Mouse (Mus musculus) embryonic facial prominence, embryonic 15.5 days (tissue): Measurements from ENCODE around the gene Tspan5. TPM values are rescaled to one million over a fixed set of nuclear protein-coding genes. Genes with fewer than 3 reads are reported as not detected.

ENCODE experiments used
- ATAC-seq: fragments of 200-750 bp; cut with Nextera tagmentation; 2 replicates; pipeline ENCODE4 v1.8.0; 2017; ENCODE audit warnings: low read depth, moderate TSS enrichment; ENCODE audit not compliant: insufficient number of reproducible peaks, low FRiP score, low TSS enrichment
- H3K27ac ChIP-seq: fragments of 300-500 bp; sonication (generic); replicated peaks from 2 replicates; pipeline ENCODE4 v1.5.1; 2015; ENCODE audit warnings: mild to moderate bottlenecking, inconsistent platforms
- H3K27me3 ChIP-seq: fragments of 300-500 bp; sonication (generic); 2 replicates; pipeline ENCODE4 v1.6.1; 2015; ENCODE audit warnings: inconsistent platforms
- H3K36me3 ChIP-seq: fragments of 300-500 bp; sonication (generic); 2 replicates; pipeline ENCODE4 v1.6.1; 2015; ENCODE audit warnings: mild to moderate bottlenecking, inconsistent platforms
- H3K4me1 ChIP-seq: fragments of 300-500 bp; sonication (generic); 2 replicates; pipeline ENCODE4 v1.6.1; 2015; ENCODE audit warnings: inconsistent platforms
- H3K4me2 ChIP-seq: fragments of 300-500 bp; sonication (generic); replicated peaks from 2 replicates; pipeline ENCODE4 v1.6.1; 2015; ENCODE audit warnings: mild to moderate bottlenecking, inconsistent platforms
- H3K4me3 ChIP-seq: fragments of 300-500 bp; sonication (generic); replicated peaks from 2 replicates; pipeline ENCODE4 v1.5.1; 2015; ENCODE audit warnings: mild to moderate bottlenecking, inconsistent platforms
- H3K9ac ChIP-seq: fragments of 300-500 bp; sonication (generic); 2 replicates; pipeline ENCODE4 v1.6.1; 2015; ENCODE audit warnings: inconsistent platforms
- H3K9me3 ChIP-seq: fragments of 300-500 bp; sonication (generic); replicated peaks from 2 replicates; pipeline ENCODE4 v1.6.1; 2016; ENCODE audit warnings: inconsistent platforms
- WGBS: fragments of 180-500 bp; shearing (Covaris S2); methylation state at CpG from one replicate; pipeline ENCODE4 v1.1.7; 2015; 5-methylcytosine and 5-hydroxymethylcytosine counted together
- polyA plus RNA-seq: library from polyadenylated mRNA; unstranded; fragments of >200 nt; fragmentation: Nextera tagmentation; extraction: Ambion mirVana; gene quantifications from 2 replicates; pipeline ENCODE4 v1.2.1, GENCODE M21; 2015

Tspan5 gene
- polyA plus RNA-seq, 1 experiment from 2014 or later, result 42.7 TPM

- H3K4me2 ChIP-seq, result no peak overlapping the region
- no peaks in the 10 kb centered on the region for H3K9me3 ChIP-seq
- no peak overlapping the region for H3K27ac ChIP-seq
- ATAC-seq, result no peak
- H3K27me3 ChIP-seq, result no peaks in the 10 kb centered on the region
- H3K36me3 ChIP-seq, result no peaks in the 10 kb centered on the region
- no peak overlapping the region for H3K4me3 ChIP-seq
- no peak overlapping the region for H3K9ac ChIP-seq
- peaks cover 33% of the 10 kb centered on the region for H3K4me1 ChIP-seq
- WGBS, result 93% methylated on average over 2 of the region's 2 CpGs
These were observed 15.3 kb downstream of the Tspan5 start for GRCm38 (mm10) chr3:138757283-138757682.

- Histone ChIP-seq H3K36me3 (no peaks in the 10 kb centered on the region), H3K4me1 (peaks cover 26% of the 10 kb centered on the region), H3K27me3 (no peaks in the 10 kb centered on the region), H3K9me3 (no peaks in the 10 kb centered on the region), H3K4me2 (0 out of 2 replicates have a peak overlapping the region, but pooled peaks have one; percentile 6), H3K4me3 (no peak overlapping the region), H3K9ac (no peak overlapping the region), H3K27ac (peak overlapping the region; percentile 51; the same call in 1 of the 2 replicates)
- 42% methylated on average over 9 of the region's 9 CpGs for WGBS
- ATAC-seq, result no peak
These were observed 18.1 kb downstream of the Tspan5 start for GRCm38 (mm10) chr3:138759968-138760684.

- no peaks in the 10 kb centered on the region for H3K36me3 ChIP-seq
- H3K9ac ChIP-seq, result no peak overlapping the region
- H3K27ac ChIP-seq, result peak overlapping the region; percentile 55
- H3K9me3 ChIP-seq, result no peaks in the 10 kb centered on the region
- no peaks in the 10 kb centered on the region for H3K27me3 ChIP-seq
- H3K4me3 ChIP-seq, result no peak overlapping the region
- peaks cover 26% of the 10 kb centered on the region for H3K4me1 ChIP-seq
- WGBS, result 43% methylated on average over 11 of the region's 11 CpGs
- H3K4me2 ChIP-seq, result 0 out of 2 replicates have a peak overlapping the region, but pooled peaks have one; percentile 6
- ATAC-seq, result peak; percentile 67; the same call in 1 of the 2 replicates
These were observed 18.7 kb downstream of the Tspan5 start for GRCm38 (mm10) chr3:138760685-138761119.

- H3K4me1 ChIP-seq, result peaks cover 26% of the 10 kb centered on the region
- no peaks in the 10 kb centered on the region for H3K27me3 ChIP-seq
- no peak for ATAC-seq
- H3K9me3 ChIP-seq, result no peaks in the 10 kb centered on the region
- no peaks in the 10 kb centered on the region for H3K36me3 ChIP-seq
- no peak overlapping the region for H3K4me2 ChIP-seq
- H3K4me3 ChIP-seq, result no peak overlapping the region
- no peak overlapping the region for H3K9ac ChIP-seq
- 90% methylated on average over 13 of the region's 13 CpGs for WGBS
- peak overlapping the region; percentile 55 for H3K27ac ChIP-seq
These were observed 19.5 kb downstream of the Tspan5 start for GRCm38 (mm10) chr3:138761531-138761930.

DNA sequence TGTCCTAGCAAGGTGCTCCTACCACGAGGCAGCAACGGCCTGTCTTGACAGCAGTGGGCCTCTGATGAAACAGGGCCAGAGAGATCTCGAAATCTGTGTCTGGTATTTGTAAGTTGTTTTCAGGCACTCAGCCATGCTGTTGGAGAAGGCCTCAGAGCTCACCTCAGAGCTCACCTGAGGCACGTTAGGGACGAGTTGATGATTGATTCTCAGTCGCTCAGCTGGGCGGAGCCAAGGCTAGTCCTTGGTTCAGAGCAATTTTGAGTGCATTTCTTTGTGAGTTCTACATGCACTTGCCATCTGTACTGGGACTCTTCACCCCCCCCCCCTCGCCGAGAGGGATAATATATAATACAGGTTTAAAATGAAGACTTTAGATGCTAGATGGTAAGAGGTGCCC is 21.9 kb downstream of the Tspan5 start:
- Histone ChIP-seq H3K36me3 (no peaks in the 10 kb centered on the region), H3K4me1 (peaks cover 31% of the 10 kb centered on the region), H3K4me2 (no peak overlapping the region), H3K27me3 (no peaks in the 10 kb centered on the region), H3K9ac (no peak overlapping the region), H3K27ac (no peak overlapping the region), H3K4me3 (no peak overlapping the region), H3K9me3 (no peaks in the 10 kb centered on the region)
- 82% methylated on average over 9 of the region's 9 CpGs for WGBS
- ATAC-seq, result no peak

- no peak for ATAC-seq
- H3K4me2 ChIP-seq, result no peak overlapping the region
These were observed 22.8 kb downstream of the Tspan5 start for GRCm38 (mm10) chr3:138764782-138765181.

DNA sequence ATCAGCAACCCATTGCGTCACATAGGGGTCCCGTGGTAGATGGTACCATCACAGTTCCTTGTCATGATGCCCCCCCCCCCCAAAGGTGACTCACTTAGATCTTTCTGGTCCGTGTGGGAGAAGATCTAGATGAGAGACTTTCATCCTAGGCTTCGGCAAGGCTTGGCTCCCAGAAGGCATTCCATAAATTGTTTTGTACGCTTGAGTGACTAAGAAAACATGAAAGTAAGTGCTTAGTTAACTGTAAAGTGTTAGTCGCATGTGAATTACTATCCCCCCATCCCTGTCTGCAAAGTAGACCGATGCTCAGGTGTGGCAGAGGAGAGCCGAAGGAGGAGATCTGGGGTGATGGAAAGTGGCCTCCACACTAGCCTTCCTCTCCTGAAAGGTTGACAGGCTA is 25.0 kb downstream of the Tspan5 start:
- no peaks in the 10 kb centered on the region for H3K27me3 ChIP-seq
- peaks cover 21% of the 10 kb centered on the region for H3K4me1 ChIP-seq
- no peak overlapping the region for H3K4me2 ChIP-seq
- H3K4me3 ChIP-seq, result no peak overlapping the region
- H3K9ac ChIP-seq, result no peak overlapping the region
- no peaks in the 10 kb centered on the region for H3K36me3 ChIP-seq
- 66% methylated on average over 8 of the region's 8 CpGs for WGBS
- no peaks in the 10 kb centered on the region for H3K9me3 ChIP-seq
- H3K27ac ChIP-seq, result no peak overlapping the region
- no peak for ATAC-seq

More at GRCm38 (mm10) chr3:138764782-138765181, 22.8 kb downstream of the Tspan5 start:
- no peak overlapping the region for H3K9ac ChIP-seq
- H3K27ac ChIP-seq, result no peak overlapping the region
- H3K4me3 ChIP-seq, result no peak overlapping the region
- 56% methylated on average over 3 of the region's 3 CpGs for WGBS
- H3K27me3 ChIP-seq, result no peaks in the 10 kb centered on the region
- H3K36me3 ChIP-seq, result no peaks in the 10 kb centered on the region
- H3K9me3 ChIP-seq, result no peaks in the 10 kb centered on the region
- peaks cover 29% of the 10 kb centered on the region for H3K4me1 ChIP-seq

DNA sequence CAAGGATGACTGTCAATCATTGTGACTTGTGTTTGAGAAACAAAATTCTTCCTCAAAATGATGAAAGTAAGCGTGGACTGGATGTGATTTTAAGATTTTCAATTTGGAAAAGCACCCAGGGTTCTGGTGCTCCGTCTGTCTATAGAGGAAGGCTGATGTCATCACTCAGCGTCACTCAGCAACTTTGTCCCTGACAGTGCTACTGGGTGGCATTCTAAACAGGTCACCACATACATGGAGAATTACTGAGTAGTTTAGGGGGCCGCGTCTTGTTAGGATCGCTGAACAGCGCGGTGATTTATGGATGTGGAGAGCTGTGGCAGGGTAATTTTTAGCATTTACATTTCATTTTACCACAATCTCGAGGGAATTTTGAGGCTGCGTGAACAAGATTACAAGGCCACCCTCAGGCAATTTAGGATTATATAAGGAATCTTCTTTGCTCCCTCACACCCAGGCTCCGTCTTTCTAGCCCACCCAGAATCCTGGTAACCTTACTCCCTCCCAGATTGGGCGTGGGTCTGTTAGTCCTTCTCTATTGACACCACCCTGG is 26.6 kb downstream of the Tspan5 start:
- Histone ChIP-seq H3K9me3 (no peaks in the 10 kb centered on the region), H3K36me3 (no peaks in the 10 kb centered on the region), H3K27ac (no peak overlapping the region), H3K27me3 (no peaks in the 10 kb centered on the region), H3K9ac (no peak overlapping the region), H3K4me3 (no peak overlapping the region), H3K4me2 (no peak overlapping the region), H3K4me1 (peaks cover 24% of the 10 kb centered on the region)
- no peak for ATAC-seq
- 51% methylated on average over 12 of the region's 12 CpGs for WGBS

DNA sequence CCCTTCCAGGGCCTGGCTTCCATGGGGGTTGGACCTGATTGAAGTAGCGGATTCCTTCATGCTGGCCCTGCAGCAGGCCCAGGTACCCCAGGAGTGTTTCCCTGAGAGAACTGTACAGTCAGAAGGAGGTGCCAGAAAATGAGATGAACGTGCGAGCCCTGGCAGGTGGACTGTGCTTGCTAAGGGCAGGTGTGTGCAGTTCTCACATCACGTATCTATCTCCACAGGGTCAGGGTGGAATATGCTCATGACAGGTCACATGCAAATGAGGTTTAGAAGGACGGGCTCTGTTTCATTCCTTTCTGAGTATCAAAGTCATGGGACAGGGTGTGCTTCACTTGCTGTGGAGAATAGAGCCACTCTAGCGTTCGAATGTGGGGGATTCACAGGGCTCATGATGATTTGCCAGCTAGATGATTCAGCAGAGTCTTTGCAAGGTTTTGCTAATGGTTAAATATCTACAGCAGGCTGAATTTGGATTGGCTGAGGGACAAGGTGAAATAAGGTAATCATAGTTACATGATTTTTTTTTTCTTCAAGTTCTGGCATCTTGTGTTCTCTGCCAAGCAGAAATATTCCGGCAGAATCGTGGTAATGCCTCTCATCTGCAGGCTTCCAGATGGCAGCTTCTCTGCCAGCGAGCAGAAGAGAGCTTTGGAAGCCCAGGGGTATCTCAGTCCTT is 28.8 kb downstream of the Tspan5 start:
- Histone ChIP-seq H3K36me3 (no peaks in the 10 kb centered on the region), H3K27ac (no peak overlapping the region), H3K27me3 (no peaks in the 10 kb centered on the region), H3K4me1 (peaks cover 39% of the 10 kb centered on the region), H3K9ac (no peak overlapping the region), H3K9me3 (no peaks in the 10 kb centered on the region), H3K4me2 (no peak overlapping the region), H3K4me3 (no peak overlapping the region)
- no peak for ATAC-seq
- WGBS, result 73% methylated on average over 10 of the region's 10 CpGs

GRCm38 (mm10) chr3:138771549-138772333 is 29.7 kb downstream of the Tspan5 start:
- Histone ChIP-seq H3K4me2 (no peak overlapping the region), H3K27me3 (no peaks in the 10 kb centered on the region), H3K4me3 (no peak overlapping the region), H3K36me3 (no peaks in the 10 kb centered on the region), H3K9me3 (no peaks in the 10 kb centered on the region), H3K27ac (no peak overlapping the region), H3K9ac (no peak overlapping the region), H3K4me1 (peaks cover 39% of the 10 kb centered on the region)
- 79% methylated on average over 12 of the region's 12 CpGs for WGBS
- no peak for ATAC-seq
